Mouse (Mus musculus) neural tube, embryonic 12.5 days (tissue): Measurements from ENCODE around the gene Vmn1r71. TPM values are rescaled to one million over a fixed set of nuclear protein-coding genes. Genes with fewer than 3 reads are reported as not detected.
"Not testable (repeated sequence)": the region's sequence is repeated elsewhere in the genome, so short reads cannot be mapped to it uniquely, and the experiment has no call there.

Experiments
- ATAC-seq: fragments of 200-750 bp; cut with Nextera tagmentation; 2 replicates; pipeline ENCODE4 v1.8.0; 2017; ENCODE audit warnings: low read depth, mild to moderate bottlenecking, moderate TSS enrichment, moderate library complexity; ENCODE audit not compliant: low FRiP score
- H3K27ac ChIP-seq: fragments of 300-500 bp; sonication (generic); 2 replicates; pipeline ENCODE4 v1.5.1; 2016
- H3K27me3 ChIP-seq: fragments of 300-500 bp; sonication (generic); replicated peaks from 2 replicates; pipeline ENCODE4 v1.6.1; 2016; ENCODE audit warnings: mild to moderate bottlenecking
- H3K36me3 ChIP-seq: fragments of 300-500 bp; sonication (generic); 2 replicates; pipeline ENCODE4 v1.6.1; 2016; ENCODE audit warnings: mild to moderate bottlenecking
- H3K4me1 ChIP-seq: fragments of 300-500 bp; sonication (generic); 2 replicates; pipeline ENCODE4 v1.6.1; 2016
- H3K4me2 ChIP-seq: fragments of 300-500 bp; sonication (generic); replicated peaks from 2 replicates; pipeline ENCODE4 v1.6.1; 2016; ENCODE audit warnings: mild to moderate bottlenecking
- H3K4me3 ChIP-seq: fragments of 300-500 bp; sonication (generic); 2 replicates; pipeline ENCODE4 v1.5.1; 2016
- H3K9ac ChIP-seq: fragments of 300-500 bp; sonication (generic); 2 replicates; pipeline ENCODE4 v1.6.1; 2016; ENCODE audit warnings: mild to moderate bottlenecking
- H3K9me3 ChIP-seq: fragments of 300-500 bp; sonication (generic); 2 replicates; pipeline ENCODE4 v1.6.1; 2016; ENCODE audit warnings: mild to moderate bottlenecking
- polyA plus RNA-seq: library from polyadenylated mRNA; unstranded; fragments of >200 nt; fragmentation: Nextera tagmentation; extraction: Ambion mirVana; gene quantifications from 2 replicates; pipeline ENCODE4 v1.2.1, GENCODE M21; 2016

Gene Vmn1r71
- polyA plus RNA-seq = not detected in 2 replicates

- Histone ChIP-seq H3K27me3 (no peaks in the 10 kb centered on the region), H3K27ac (no peak within 1 kb of the TSS), H3K9ac (no peak within 1 kb of the TSS), H3K36me3 (no peaks in the 10 kb centered on the region), H3K9me3 (peaks cover 27% of the 10 kb centered on the region; the same call in 1 of the 2 replicates), H3K4me3 (no peak within 1 kb of the TSS), H3K4me2 (no peak within 1 kb of the TSS), H3K4me1 (no peaks in the 10 kb centered on the region)
- ATAC-seq = no peak
Observed at GRCm38 (mm10) chr7:10754264-10754663, at the start of gene Vmn1r71. Vmn1r71 (minus strand) TSS chr7:10754364.

GRCm38 (mm10) chr7:10757551-10757950 lies 3.4 kb upstream of the Vmn1r71 start:
- not testable (repeated sequence) for ATAC-seq, H3K27me3 ChIP-seq, H3K4me3 ChIP-seq, H3K4me1 ChIP-seq, H3K27ac ChIP-seq, H3K9ac ChIP-seq, H3K4me2 ChIP-seq, H3K36me3 ChIP-seq
- H3K9me3 ChIP-seq = peaks cover 24% of the 10 kb centered on the region; the same call in 1 of the 2 replicates

Other genes starting within 250 kb of the Vmn1r71 start
- gene Vmn1r68, start 195.9 kb downstream of the Vmn1r71 start, polyA plus RNA-seq = not detected in 2 replicates
- gene Vmn1r69, start 140.7 kb downstream of the Vmn1r71 start, polyA plus RNA-seq = not detected in 2 replicates
- not detected in 2 replicates for gene Vmn1r70, start 122.8 kb downstream of the Vmn1r71 start, polyA plus RNA-seq
- gene Nlrp4b, start 66.6 kb downstream of the Vmn1r71 start, polyA plus RNA-seq = not detected in 2 replicates
- gene Zscan4b, start 150.7 kb upstream of the Vmn1r71 start, polyA plus RNA-seq = not detected in 2 replicates